Mouse (Mus musculus): ENCODE data around the gene Gm4763. TPM values are rescaled to one million over a fixed set of nuclear protein-coding genes. Genes with fewer than 3 reads are reported as not detected.
"Not testable (repeated sequence)": the region's sequence is repeated elsewhere in the genome, so short reads cannot be mapped to it uniquely, and the experiment has no call there.

The Gm4763 gene
- polyA plus RNA-seq, 1 experiment from 2014 or later, result not detected

DNA sequence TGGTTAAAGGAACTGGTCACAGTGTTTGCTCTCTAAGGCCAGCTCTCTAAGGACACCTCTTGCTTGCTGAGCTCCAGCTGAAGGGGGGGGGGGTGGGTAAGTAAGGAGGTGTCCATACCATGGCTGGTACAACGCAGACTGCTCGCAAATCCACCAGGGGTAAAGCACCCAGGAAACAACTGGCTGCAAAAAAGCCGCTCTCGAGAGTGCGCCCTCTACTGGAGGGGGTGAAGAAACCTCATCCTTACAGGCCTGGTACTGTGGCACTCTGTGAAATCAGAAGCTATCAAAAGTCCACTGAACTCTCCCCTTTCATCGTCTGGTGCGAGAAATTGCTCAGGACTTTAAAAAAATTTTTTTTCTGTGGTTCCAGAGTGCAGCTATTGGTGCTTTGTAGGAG is 42.6 kb downstream of the Gm4763 start:
- H3K27me3 ChIP-seq (ENCODE audit: control insufficient read depth, insufficient read depth, low read length); H3K4me2 ChIP-seq (replicated peaks; ENCODE audit: low read depth, low read length); H3K9ac ChIP-seq (ENCODE audit: low read depth, low read length); H3K4me1 ChIP-seq (replicated peaks; ENCODE audit: control insufficient read depth, insufficient read depth, low read length); H3K9me3 ChIP-seq (ENCODE audit: control insufficient read depth, low read length); H3K27ac ChIP-seq (ENCODE audit: low read depth, low read length); H3K4me3 ChIP-seq (ENCODE audit: low read depth, low read length); ATAC-seq (ENCODE audit: low FRiP score); DNase-seq (ENCODE audit: low spot score); H3K36me3 ChIP-seq (ENCODE audit: control insufficient read depth, insufficient read depth, low read length): not testable (repeated sequence)
- WGBS, result 86% methylated on average over 7 of the region's 7 CpGs

DNA sequence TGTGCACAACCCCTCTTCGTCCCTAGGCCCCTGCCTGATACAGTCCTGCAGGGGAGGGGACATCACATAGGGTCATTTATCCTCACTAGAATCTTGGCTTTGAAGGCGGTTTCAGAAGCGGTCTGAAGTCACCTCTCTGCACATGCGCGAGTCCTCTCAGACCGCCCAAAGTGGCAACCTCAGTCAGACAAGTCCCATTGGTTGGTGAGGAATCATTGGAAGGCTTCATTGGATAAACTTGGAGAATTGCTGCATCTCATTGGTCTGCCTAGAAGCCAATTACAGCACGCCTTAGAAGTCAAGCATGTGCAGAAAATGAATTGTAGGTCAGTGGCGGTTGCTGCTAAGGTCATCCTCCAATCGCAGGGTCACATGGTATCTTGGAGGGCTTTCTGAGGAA is 50.1 kb downstream of the Gm4763 start, which contains the start of gene Tex101:
TSS of gene Tex101 (minus strand) at position 101 of the 400 bp plus-strand sequence.
- Histone ChIP-seq H3K4me3 (ENCODE audit: low read depth, low read length) (no peak within 1 kb of the TSS), H3K4me1 (replicated peaks; ENCODE audit: control insufficient read depth, insufficient read depth, low read length) (no peaks in the 10 kb centered on the region), H3K27ac (ENCODE audit: low read depth, low read length) (no peak within 1 kb of the TSS), H3K9me3 (ENCODE audit: control insufficient read depth, low read length) (no peaks in the 10 kb centered on the region), H3K27me3 (ENCODE audit: control insufficient read depth, insufficient read depth, low read length) (no peaks in the 10 kb centered on the region), H3K36me3 (ENCODE audit: control insufficient read depth, insufficient read depth, low read length) (no peaks in the 10 kb centered on the region), H3K9ac (ENCODE audit: low read depth, low read length) (no peak within 1 kb of the TSS), H3K4me2 (replicated peaks; ENCODE audit: low read depth, low read length) (no peak within 1 kb of the TSS)
- 89% methylated on average over 9 of the region's 9 CpGs for WGBS
- no peak for ATAC-seq (ENCODE audit: low FRiP score)
- DNase-seq (ENCODE audit: low spot score), result no peak

DNA sequence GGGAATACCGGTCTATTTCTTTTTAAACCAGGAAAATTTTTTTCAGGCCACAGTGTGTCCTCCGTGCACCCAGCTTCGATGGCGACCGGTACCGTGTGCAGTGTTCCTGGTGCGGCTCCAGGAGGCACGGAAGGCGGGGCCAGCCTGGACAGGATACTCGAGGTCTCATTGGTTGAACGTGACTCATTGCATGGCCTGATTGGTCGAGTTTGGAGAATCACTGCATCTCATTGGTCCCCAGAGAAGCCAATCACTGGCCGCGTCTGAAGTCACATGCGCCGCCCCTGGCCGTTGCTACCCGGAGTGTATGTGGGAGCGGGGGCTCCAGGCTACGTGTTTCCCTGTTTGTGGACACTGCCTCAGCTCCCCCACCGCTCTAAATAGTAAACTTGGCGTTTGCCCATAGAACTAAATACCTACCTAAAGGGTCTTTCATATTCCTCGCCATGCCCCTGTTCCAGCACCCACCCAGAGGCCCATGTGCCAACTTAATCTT is 54.7 kb downstream of the Gm4763 start:
- Histone ChIP-seq H3K4me3 (ENCODE audit: low read depth, low read length) (no peak overlapping the region), H3K9ac (ENCODE audit: low read depth, low read length) (no peak overlapping the region), H3K36me3 (ENCODE audit: control insufficient read depth, insufficient read depth, low read length) (no peaks in the 10 kb centered on the region), H3K27me3 (ENCODE audit: control insufficient read depth, insufficient read depth, low read length) (no peaks in the 10 kb centered on the region), H3K9me3 (ENCODE audit: control insufficient read depth, low read length) (no peaks in the 10 kb centered on the region), H3K4me1 (replicated peaks; ENCODE audit: control insufficient read depth, insufficient read depth, low read length) (no peaks in the 10 kb centered on the region), H3K27ac (ENCODE audit: low read depth, low read length) (no peak overlapping the region), H3K4me2 (replicated peaks; ENCODE audit: low read depth, low read length) (no peak overlapping the region)
- 91% methylated on average over 23 of the region's 23 CpGs for WGBS
- ATAC-seq (ENCODE audit: low FRiP score) (no peak), DNase-seq (ENCODE audit: low spot score) (no peak)

Other genes starting within 250 kb of the Gm4763 start
- 8.8 and 12.6 TPM in 2 replicates for gene Cadm4, start 244.9 kb downstream of the Gm4763 start, polyA plus RNA-seq (2014; fragmentation: Nextera tagmentation; extraction: Ambion mirVana)
- 82.4 and 87.7 TPM in 2 replicates for gene Zfp428, start 219.9 kb downstream of the Gm4763 start, polyA plus RNA-seq (2014; fragmentation: Nextera tagmentation; extraction: Ambion mirVana)
- 0.59 and 0.90 TPM in 2 replicates for gene AC161166.1, start 214.5 kb downstream of the Gm4763 start, polyA plus RNA-seq (2014; fragmentation: Nextera tagmentation; extraction: Ambion mirVana)
- 12.8 and 14.2 TPM in 2 replicates for gene Irgq, start 196.2 kb downstream of the Gm4763 start, polyA plus RNA-seq (2014; fragmentation: Nextera tagmentation; extraction: Ambion mirVana)
- gene Pinlyp, start 180.8 kb downstream of the Gm4763 start, polyA plus RNA-seq (2014; fragmentation: Nextera tagmentation; extraction: Ambion mirVana), result 0.28 TPM in 1 of 2 replicates, not detected in the other
- 78.0 and 94.5 TPM in 2 replicates for gene Xrcc1, start 180.6 kb downstream of the Gm4763 start, polyA plus RNA-seq (2014; fragmentation: Nextera tagmentation; extraction: Ambion mirVana)
- 19.8 and 20.6 TPM in 2 replicates for gene Ethe1, start 139.4 kb downstream of the Gm4763 start, polyA plus RNA-seq (2014; fragmentation: Nextera tagmentation; extraction: Ambion mirVana)
- 0.93 and 1.2 TPM in 2 replicates for gene Zfp575, start 139.3 kb downstream of the Gm4763 start, polyA plus RNA-seq (2014; fragmentation: Nextera tagmentation; extraction: Ambion mirVana)
- 0.09 TPM in 1 of 2 replicates, not detected in the other for gene Phldb3, start 116.1 kb downstream of the Gm4763 start, polyA plus RNA-seq (2014; fragmentation: Nextera tagmentation; extraction: Ambion mirVana)
- 0.73 and 1.6 TPM in 2 replicates for gene Lypd3, start 90.4 kb downstream of the Gm4763 start, polyA plus RNA-seq (2014; fragmentation: Nextera tagmentation; extraction: Ambion mirVana)
- not detected in 2 replicates for gene Tex101, start 50.2 kb downstream of the Gm4763 start, polyA plus RNA-seq (2014; fragmentation: Nextera tagmentation; extraction: Ambion mirVana)
- not detected in 2 replicates for gene BC049730, start 17.7 kb downstream of the Gm4763 start, polyA plus RNA-seq (2014; fragmentation: Nextera tagmentation; extraction: Ambion mirVana)
- gene Cd177, start 33.4 kb upstream of the Gm4763 start, polyA plus RNA-seq (2014; fragmentation: Nextera tagmentation; extraction: Ambion mirVana), result not detected in 2 replicates
- gene Ceacam10, start 50.3 kb upstream of the Gm4763 start, polyA plus RNA-seq (2014; fragmentation: Nextera tagmentation; extraction: Ambion mirVana), result not detected in 2 replicates
- gene Gm9844, start 135.3 kb upstream of the Gm4763 start, polyA plus RNA-seq (2014; fragmentation: Nextera tagmentation; extraction: Ambion mirVana), result 20.9 and 23.6 TPM in 2 replicates
- gene Lypd4, start 143.0 kb upstream of the Gm4763 start, polyA plus RNA-seq (2014; fragmentation: Nextera tagmentation; extraction: Ambion mirVana), result not detected in 2 replicates
- gene Dmrtc2, start 143.1 kb upstream of the Gm4763 start, polyA plus RNA-seq (2014; fragmentation: Nextera tagmentation; extraction: Ambion mirVana), result 0.14 TPM in 1 of 2 replicates, not detected in the other
- 1,792 and 1,821 TPM in 2 replicates for gene Rps19, start 157.5 kb upstream of the Gm4763 start, polyA plus RNA-seq (2014; fragmentation: Nextera tagmentation; extraction: Ambion mirVana)
- 0.39 TPM in 1 of 2 replicates, not detected in the other for gene Cd79a, start 170.5 kb upstream of the Gm4763 start, polyA plus RNA-seq (2014; fragmentation: Nextera tagmentation; extraction: Ambion mirVana)
- gene Arhgef1, start 176.0 kb upstream of the Gm4763 start, polyA plus RNA-seq (2014; fragmentation: Nextera tagmentation; extraction: Ambion mirVana), result 43.0 and 46.4 TPM in 2 replicates
- 4.7 and 6.1 TPM in 2 replicates for gene Gm4881, start 217.6 kb upstream of the Gm4763 start, polyA plus RNA-seq (2014; fragmentation: Nextera tagmentation; extraction: Ambion mirVana)
- 122 and 129 TPM in 2 replicates for gene Rabac1, start 245.8 kb upstream of the Gm4763 start, polyA plus RNA-seq (2014; fragmentation: Nextera tagmentation; extraction: Ambion mirVana)

Measured in hindbrain, embryonic 11.5 days (tissue).